Mouse (Mus musculus): ENCODE measurements around the gene Cyp1a1.

- TF ChIP-seq CTCF (IDR thresholded peaks at IDR 0.05; ENCODE audit: low read depth, low read length) (no peak), GATA1 (IDR thresholded peaks at IDR 0.05; ENCODE audit: borderline replicate concordance, low read length) (no peak), TAL1 (conservative IDR thresholded peaks at IDR 0.05; ENCODE audit: low read depth, low read length) (no peak)
These were observed 6.3 kb upstream of the Cyp1a1 start for GRCm38 (mm10) chr9:57681411-57681810.
